Mouse (Mus musculus): ENCODE measurements around the gene Tmem101. TPM values are rescaled to one million over a fixed set of nuclear protein-coding genes. Genes with fewer than 3 reads are reported as not detected.

Tmem101 gene
- 10 to 100 TPM; 24.3 to 24.4 TPM for total RNA-seq (2021)

- peak; percentile 93 for DNase-seq (ENCODE audit: extremely low spot score in 1 of 2, low spot score in 2 of 2)
- intact Hi-C loops (cut with DNase I) = loop anchor here (5.0 kb wide), 1 partner anchor 111 kb away; the partner anchor contains the start of gene Asb16
Observed at GRCm38 (mm10) chr11:102156039-102156785, at the start of gene Tmem101. Gene Tmem101, minus strand, starts transcription at chr11:102156404.

GRCm38 (mm10) chr11:102201408-102201821 is 45.2 kb upstream of the Tmem101 start:
- DNase-seq (ENCODE audit: extremely low spot score in 1 of 2, low spot score in 2 of 2) = no peak
- intact Hi-C loops (cut with DNase I) = no loop called here

GRCm38 (mm10) chr11:102199856-102200255 is 43.7 kb upstream of the Tmem101 start:
- intact Hi-C loops (cut with DNase I) = no loop called here
- no peak for DNase-seq (ENCODE audit: extremely low spot score in 1 of 2, low spot score in 2 of 2)

- no peak for DNase-seq (ENCODE audit: extremely low spot score in 1 of 2, low spot score in 2 of 2)
- intact Hi-C loops (cut with DNase I) = no loop called here
Observed at GRCm38 (mm10) chr11:102198245-102198644, 42.0 kb upstream of the Tmem101 start.

GRCm38 (mm10) chr11:102196018-102196797 is 40.0 kb upstream of the Tmem101 start:
- DNase-seq (ENCODE audit: extremely low spot score in 1 of 2, low spot score in 2 of 2) = peak in 1 of 2 experiments; percentile 55
- intact Hi-C loops (cut with DNase I) = no loop called here

GRCm38 (mm10) chr11:102193657-102194440 is 37.6 kb upstream of the Tmem101 start:
- intact Hi-C loops (cut with DNase I) = no loop called here
- no peak for DNase-seq (ENCODE audit: extremely low spot score in 1 of 2, low spot score in 2 of 2)

GRCm38 (mm10) chr11:102190848-102191247 is 34.6 kb upstream of the Tmem101 start:
- DNase-seq (ENCODE audit: extremely low spot score in 1 of 2, low spot score in 2 of 2) = no peak
- intact Hi-C loops (cut with DNase I) = no loop called here

- DNase-seq (ENCODE audit: extremely low spot score in 1 of 2, low spot score in 2 of 2) = peak; percentile 91 to 93
- intact Hi-C loops (cut with DNase I) = no loop called here
Observed at GRCm38 (mm10) chr11:102189461-102190436, 33.5 kb upstream of the Tmem101 start, which contains the start of gene G6pc3. Gene G6pc3, plus strand, starts transcription at chr11:102189620.

GRCm38 (mm10) chr11:102188980-102189379 is 32.8 kb upstream of the Tmem101 start:
- intact Hi-C loops (cut with DNase I) = no loop called here
- DNase-seq (ENCODE audit: extremely low spot score in 1 of 2, low spot score in 2 of 2) = no peak

GRCm38 (mm10) chr11:102186235-102186634 is 30.0 kb upstream of the Tmem101 start:
- DNase-seq (ENCODE audit: extremely low spot score in 1 of 2, low spot score in 2 of 2) = no peak
- intact Hi-C loops (cut with DNase I) = no loop called here

GRCm38 (mm10) chr11:102185677-102186076 is 29.5 kb upstream of the Tmem101 start:
- intact Hi-C loops (cut with DNase I) = no loop called here
- DNase-seq (ENCODE audit: extremely low spot score in 1 of 2, low spot score in 2 of 2) = no peak

GRCm38 (mm10) chr11:102184646-102185495 is 28.7 kb upstream of the Tmem101 start, which contains the start of gene Lsm12:
Gene Lsm12, minus strand, starts transcription at chr11:102185296.
- intact Hi-C loops (cut with DNase I) = no loop called here
- peak; percentile 89 to 97 for DNase-seq (ENCODE audit: extremely low spot score in 1 of 2, low spot score in 2 of 2)

- intact Hi-C loops (cut with DNase I) = no loop called here
- no peak for DNase-seq (ENCODE audit: extremely low spot score in 1 of 2, low spot score in 2 of 2)
Observed at GRCm38 (mm10) chr11:102184253-102184645, 28.0 kb upstream of the Tmem101 start.

- DNase-seq (ENCODE audit: extremely low spot score in 1 of 2, low spot score in 2 of 2) = no peak
- intact Hi-C loops (cut with DNase I) = no loop called here
Observed at GRCm38 (mm10) chr11:102179836-102180235, 23.6 kb upstream of the Tmem101 start.

- DNase-seq (ENCODE audit: extremely low spot score in 1 of 2, low spot score in 2 of 2) = no peak
- intact Hi-C loops (cut with DNase I) = no loop called here
Observed at GRCm38 (mm10) chr11:102168689-102169088, 12.5 kb upstream of the Tmem101 start.

- no peak for DNase-seq (ENCODE audit: extremely low spot score in 1 of 2, low spot score in 2 of 2)
- intact Hi-C loops (cut with DNase I) = no loop called here
Observed at GRCm38 (mm10) chr11:102167539-102167938, 11.3 kb upstream of the Tmem101 start.

Measured in left cerebral cortex, postnatal 10 days (tissue).